Mouse (Mus musculus): ENCODE results near the gene Ncdn.

The Ncdn gene

GRCm38 (mm10) chr4:126732111-126732510, 21.1 kb downstream of the Ncdn start:
- DNase-seq (ENCODE audit: low read depth, low spot score), result no peak

GRCm38 (mm10) chr4:126707439-126707826, 45.8 kb downstream of the Ncdn start:
- DNase-seq (ENCODE audit: low read depth, low spot score), result no peak

DNA sequence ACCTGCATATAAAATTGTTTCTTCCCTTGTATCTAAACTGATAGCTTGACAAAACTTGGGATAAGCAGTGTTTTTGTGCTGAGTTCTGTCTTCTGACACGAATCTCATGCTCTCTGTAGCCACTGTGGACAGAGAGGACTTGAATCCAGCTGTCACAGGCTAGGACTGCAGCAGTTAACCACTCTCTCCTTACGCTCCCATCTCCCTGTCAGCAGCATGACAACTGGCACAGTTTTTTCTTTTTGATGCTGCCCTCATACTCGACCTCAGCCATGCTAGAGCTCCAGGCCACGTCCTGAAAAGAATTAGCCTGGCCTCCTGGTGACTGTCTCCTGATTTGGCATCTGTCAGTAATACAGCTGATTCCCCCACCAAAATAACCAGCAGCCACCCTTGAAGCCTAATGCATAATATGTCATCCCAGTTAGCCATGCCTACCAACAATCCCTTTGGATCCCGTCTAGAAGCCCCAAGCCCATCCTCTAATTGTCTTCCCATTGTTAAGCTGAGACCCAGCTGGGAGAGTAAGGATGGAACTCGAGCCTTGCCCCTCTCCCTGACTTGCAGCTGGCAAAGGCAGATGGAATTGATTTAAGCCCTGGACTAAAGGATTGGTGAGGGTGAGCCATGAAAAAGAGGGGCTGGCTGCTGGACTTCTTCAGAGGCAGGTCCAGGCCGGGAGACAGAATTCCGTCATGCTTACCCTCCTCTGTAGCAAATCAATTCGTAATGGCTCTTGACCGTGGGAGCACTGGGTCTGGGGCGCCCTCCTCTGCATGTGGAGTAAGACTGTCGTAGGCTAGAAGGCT, 46.4 kb downstream of the Ncdn start:
- DNase-seq (ENCODE audit: low read depth, low spot score), result no peak

DNA sequence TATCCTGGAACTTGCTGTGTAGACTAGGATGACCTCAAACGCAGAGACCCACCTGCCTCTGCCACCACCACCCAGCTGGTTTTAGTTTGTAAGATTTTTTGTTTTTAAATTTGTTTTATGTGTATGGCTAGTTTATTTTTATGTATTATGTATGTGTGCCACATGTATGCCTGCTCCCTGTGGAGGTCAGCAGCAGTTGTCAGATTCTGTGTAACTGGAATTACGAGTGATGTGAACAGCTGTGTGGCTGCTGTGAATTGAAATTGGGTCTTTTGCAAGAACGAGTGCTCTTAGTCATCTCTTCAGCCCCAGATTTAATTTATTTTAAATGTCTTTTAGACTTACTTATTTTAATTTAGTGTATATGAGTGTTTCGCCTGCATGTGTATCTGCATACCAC, 56.3 kb downstream of the Ncdn start:
- DNase-seq (ENCODE audit: low read depth, low spot score), result no peak

Measured in 3T3-L1 (cell line).